Comparison of ENCODE assay signal across 13 mouse cellular contexts in genomic region chr5:65063266-65063665, GRCm38 (mm10). TPM values are rescaled to one million over a fixed set of nuclear protein-coding genes. Genes with fewer than 3 reads are reported as not detected.
"Had no signal": no experiment of that assay in that cellular context is flagged by ENCODE, and none has a peak within 500 bp of the region (broad histone marks: within the 10 kb centered on the region; RNA-seq: fewer than 3 reads in every experiment).

No protein-coding gene starts in this region.

- DNase-seq: left cerebral cortex, postnatal 4 days; liver; liver, embryonic 13.5 days; liver, postnatal 0 days; lung, adult 18-20 months; lung, adult 2 months; lung, embryonic 14.5 days; lung, postnatal 10 days; lung, postnatal 14 days; lung, postnatal 36 days; lung, postnatal 4 days; midbrain, embryonic 14.5 days had no signal

RNA-seq across cellular contexts. Expression of gene Tmem156, which starts 28.7 kb away (rescaled TPM):
- total RNA-seq: left cerebral cortex, postnatal 4 days; midbrain, postnatal 0 days had no signal
